Mouse (Mus musculus): Measurements from ENCODE around the gene Defa25.
"Not testable (repeated sequence)": the region's sequence is repeated elsewhere in the genome, so short reads cannot be mapped to it uniquely, and the experiment has no call there.

Gene Defa25

GRCm38 (mm10) chr8:21084142-21084541 is at the start of gene Defa25:
TSS of gene Defa25 (plus strand) at chr8:21084442.
- not testable (repeated sequence) for DNase-seq (ENCODE audit: low spot score in 2 of 2)

GRCm38 (mm10) chr8:21054747-21055146 is 29.5 kb upstream of the Defa25 start, which contains the start of gene Defa23:
TSS of gene Defa23 (plus strand) at chr8:21055047.
- not testable (repeated sequence) for DNase-seq (ENCODE audit: low spot score in 2 of 2)

GRCm38 (mm10) chr8:21064738-21065137 is 19.5 kb upstream of the Defa25 start, which contains the start of gene Defa35:
TSS of gene Defa35 (plus strand) at chr8:21065038.
- not testable (repeated sequence) for DNase-seq (ENCODE audit: low spot score in 2 of 2)

GRCm38 (mm10) chr8:21093106-21093505 is 8.9 kb downstream of the Defa25 start:
- no peak for DNase-seq (ENCODE audit: low spot score in 2 of 2)

GRCm38 (mm10) chr8:21095950-21096349 is 11.7 kb downstream of the Defa25 start, which contains the start of gene Gm14851:
TSS of gene Gm14851 (minus strand) at chr8:21096050.
- not testable (repeated sequence) for DNase-seq (ENCODE audit: low spot score in 2 of 2)

GRCm38 (mm10) chr8:21134342-21134741 is 50.1 kb downstream of the Defa25 start, which contains the start of gene Defa30:
TSS of gene Defa30 (plus strand) at chr8:21134642.
- DNase-seq (ENCODE audit: low spot score in 2 of 2), result not testable (repeated sequence)

Data from heart, adult 9 months (tissue).